Mouse (Mus musculus) urinary bladder, postnatal 10 days (tissue): ENCODE results near the gene Ubac1.
A peak's percentile ranks its signal among the peaks of the same experiment; 100 is the strongest.

Experiments used
- DNase-seq: peaks from one replicate; pipeline ENCODE4 v3.0.0; 2022; ENCODE audit warnings: low spot score

The Ubac1 gene

GRCm38 (mm10) chr2:26022626-26023025 is 1.1 kb upstream of the Ubac1 start:
- DNase-seq: no peak

GRCm38 (mm10) chr2:26022258-26022565 is 665 bp upstream of the Ubac1 start:
- DNase-seq: no peak

GRCm38 (mm10) chr2:26020714-26021560 is 610 bp downstream of the Ubac1 start:
- no peak for DNase-seq

- no peak for DNase-seq
Observed at GRCm38 (mm10) chr2:26019923-26020322, 1.6 kb downstream of the Ubac1 start.

- no peak for DNase-seq
Observed at GRCm38 (mm10) chr2:26017326-26017725, 4.2 kb downstream of the Ubac1 start.

GRCm38 (mm10) chr2:26013674-26014073 is 7.9 kb downstream of the Ubac1 start:
- no peak for DNase-seq

GRCm38 (mm10) chr2:26011420-26011819 is 10.1 kb downstream of the Ubac1 start:
- no peak for DNase-seq

GRCm38 (mm10) chr2:26002001-26002400 is 19.5 kb downstream of the Ubac1 start:
- no peak for DNase-seq

GRCm38 (mm10) chr2:26001136-26001535 is 20.4 kb downstream of the Ubac1 start:
- DNase-seq: no peak

GRCm38 (mm10) chr2:25997716-25998115 is 23.8 kb downstream of the Ubac1 start:
- no peak for DNase-seq

GRCm38 (mm10) chr2:25994791-25995190 is 26.8 kb downstream of the Ubac1 start:
- DNase-seq: no peak

GRCm38 (mm10) chr2:25992285-25992684 is 29.3 kb downstream of the Ubac1 start:
- DNase-seq: no peak

GRCm38 (mm10) chr2:25989651-25990050 is 31.9 kb downstream of the Ubac1 start:
- DNase-seq: no peak

GRCm38 (mm10) chr2:25987817-25988216 is 33.7 kb downstream of the Ubac1 start:
- no peak for DNase-seq

GRCm38 (mm10) chr2:25986601-25987000 is 34.9 kb downstream of the Ubac1 start:
- DNase-seq: no peak

GRCm38 (mm10) chr2:25983159-25983907 is 38.2 kb downstream of the Ubac1 start, which contains the start of gene Camsap1:
Gene Camsap1, minus strand, starts transcription at chr2:25983282.
- DNase-seq: peak; percentile 99

- no peak for DNase-seq
Observed at GRCm38 (mm10) chr2:25982426-25983091, 39.0 kb downstream of the Ubac1 start.

- no peak for DNase-seq
Observed at GRCm38 (mm10) chr2:25982052-25982425, 39.5 kb downstream of the Ubac1 start.

GRCm38 (mm10) chr2:25978997-25979396 is 42.5 kb downstream of the Ubac1 start:
- no peak for DNase-seq

GRCm38 (mm10) chr2:25977587-25978239 is 43.8 kb downstream of the Ubac1 start:
- DNase-seq: no peak

- DNase-seq: no peak
Observed at GRCm38 (mm10) chr2:25975141-25975770, 46.3 kb downstream of the Ubac1 start.

- no peak for DNase-seq
Observed at GRCm38 (mm10) chr2:25970426-25970825, 51.1 kb downstream of the Ubac1 start.
